Mouse (Mus musculus): ENCODE measurements around the gene Myoz1.

GRCm38 (mm10) chr14:20607396-20608126 lies 48.8 kb downstream of the Myoz1 start:
- TF ChIP-seq CTCF (IDR thresholded peaks at IDR 0.05; ENCODE audit: low read depth) (no peak), EP300 (optimal IDR thresholded peaks at IDR 0.05) (no peak)
